Mouse (Mus musculus): ENCODE data around the gene Ebf3. TPM values are rescaled to one million over a fixed set of nuclear protein-coding genes. Genes with fewer than 3 reads are reported as not detected.

The Ebf3 gene
- total RNA-seq, 2 experiments from 2014 or later, result 0.32 to 0.72 TPM

- intact Hi-C loops (cut with DNase I), result no loop called here
- no peak for DNase-seq (ENCODE audit: low spot score in 2 of 2)
Observed at GRCm38 (mm10) chr7:137221599-137221998, 92.6 kb downstream of the Ebf3 start.

- DNase-seq (ENCODE audit: low spot score in 2 of 2), result no peak
Observed at GRCm38 (mm10) chr7:137220436-137220835, 93.8 kb downstream of the Ebf3 start.

DNA sequence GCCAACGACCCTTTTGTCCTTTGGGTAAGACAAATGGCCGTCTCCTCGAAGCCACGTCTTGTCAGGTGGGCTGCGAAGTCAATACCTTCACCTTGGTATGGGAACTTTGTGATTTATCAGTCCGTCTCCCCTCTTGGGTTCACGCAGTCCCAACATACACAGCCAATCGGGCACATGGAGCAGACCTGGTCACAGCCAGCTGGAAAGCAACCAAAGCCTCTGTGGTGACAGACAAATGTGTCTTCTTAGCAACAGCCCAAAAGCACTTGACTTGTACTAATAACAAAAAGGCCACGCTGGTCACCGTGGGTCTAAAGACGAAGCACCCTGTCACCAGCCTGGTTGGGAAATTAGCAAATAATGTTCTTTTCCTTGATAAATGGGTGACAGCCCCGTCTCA lies 95.5 kb downstream of the Ebf3 start:
- intact Hi-C loops (cut with DNase I), result no loop called here

More at GRCm38 (mm10) chr7:137220436-137220835, 93.8 kb downstream of the Ebf3 start:
- intact Hi-C loops (cut with DNase I), result no loop called here

GRCm38 (mm10) chr7:137213444-137213843 lies 100.8 kb downstream of the Ebf3 start:
- no peak for DNase-seq (ENCODE audit: low spot score in 2 of 2)
- intact Hi-C loops (cut with DNase I), result no loop called here

More for the DNA sequence above, 95.5 kb downstream of the Ebf3 start:
- no peak for DNase-seq (ENCODE audit: low spot score in 2 of 2)

GRCm38 (mm10) chr7:137211332-137211731 lies 102.9 kb downstream of the Ebf3 start:
- DNase-seq (ENCODE audit: low spot score in 2 of 2), result no peak
- intact Hi-C loops (cut with DNase I), result no loop called here

- intact Hi-C loops (cut with DNase I), result no loop called here
- DNase-seq (ENCODE audit: low spot score in 2 of 2), result no peak
Observed at GRCm38 (mm10) chr7:137209688-137210345, 104.4 kb downstream of the Ebf3 start.

DNA sequence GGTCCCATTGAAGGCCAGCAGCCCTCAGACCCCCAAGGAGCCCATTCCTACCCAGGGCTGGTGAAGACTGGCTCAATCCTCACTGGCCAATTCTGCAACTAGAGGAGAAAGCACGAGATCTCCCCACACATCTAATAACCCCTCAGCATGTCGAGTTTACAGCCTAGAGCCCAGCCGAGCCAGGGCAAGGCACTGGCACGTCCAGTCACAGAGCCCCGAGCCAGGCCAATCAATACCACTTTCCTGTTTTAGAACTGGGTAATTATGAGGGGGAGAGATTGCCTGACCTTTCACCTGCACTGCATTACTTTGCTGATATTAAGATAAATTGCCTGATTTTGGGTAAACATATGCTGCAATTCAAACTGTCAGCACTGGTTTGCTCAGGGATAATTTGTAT lies 105.7 kb downstream of the Ebf3 start:
- intact Hi-C loops (cut with DNase I), result no loop called here
- no peak for DNase-seq (ENCODE audit: low spot score in 2 of 2)

GRCm38 (mm10) chr7:137206770-137207285 lies 107.4 kb downstream of the Ebf3 start:
- intact Hi-C loops (cut with DNase I), result no loop called here
- no peak for DNase-seq (ENCODE audit: low spot score in 2 of 2)

- intact Hi-C loops (cut with DNase I), result no loop called here
Observed at GRCm38 (mm10) chr7:137199533-137199932, 114.7 kb downstream of the Ebf3 start.

GRCm38 (mm10) chr7:137198921-137199320 lies 115.3 kb downstream of the Ebf3 start:
- DNase-seq (ENCODE audit: low spot score in 2 of 2), result no peak
- intact Hi-C loops (cut with DNase I), result no loop called here

More at GRCm38 (mm10) chr7:137199533-137199932, 114.7 kb downstream of the Ebf3 start:
- no peak for DNase-seq (ENCODE audit: low spot score in 2 of 2)

DNA sequence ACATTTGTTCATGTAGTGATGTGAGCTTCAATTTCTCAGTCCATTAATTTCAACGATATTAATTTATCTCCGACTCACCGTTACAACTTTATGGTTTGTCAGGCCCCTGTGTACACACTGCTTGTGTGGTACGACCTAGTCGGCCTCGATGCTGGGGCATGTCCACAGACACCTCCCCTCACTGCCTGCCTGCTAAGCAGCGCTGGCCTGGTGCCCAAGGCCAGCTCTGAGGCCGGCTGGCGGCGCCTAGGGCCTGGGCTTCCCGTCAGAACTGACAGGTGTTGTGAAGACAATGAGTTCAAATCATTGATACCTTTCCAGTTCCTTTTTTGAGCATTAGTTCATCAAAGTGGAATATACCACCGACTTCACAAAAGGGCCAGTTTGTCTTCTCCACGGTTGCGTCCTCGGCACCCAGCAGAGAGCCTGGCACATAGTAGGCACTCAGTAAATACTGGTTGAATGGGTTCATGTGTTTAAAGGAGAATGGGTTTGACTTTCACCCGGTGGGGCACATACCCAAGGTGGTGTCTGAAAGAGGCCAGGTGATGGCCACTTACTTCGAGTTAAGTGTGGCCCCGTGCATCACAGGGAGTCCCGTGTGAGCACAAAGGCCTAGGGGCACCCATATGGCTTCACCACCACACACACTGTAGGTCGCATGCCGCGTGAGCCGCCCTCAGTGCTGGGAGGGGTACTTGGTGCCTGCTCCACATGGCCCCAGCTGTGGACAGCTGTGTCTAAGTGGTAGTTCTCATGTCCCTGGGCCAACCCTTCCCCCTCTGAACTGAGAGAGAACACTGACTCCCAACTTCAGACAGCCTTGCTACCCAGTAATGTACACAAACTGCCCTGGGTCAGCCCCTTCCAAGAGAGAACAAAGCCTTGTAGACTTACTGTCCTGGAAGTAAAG lies 116.9 kb downstream of the Ebf3 start:
- DNase-seq (ENCODE audit: low spot score in 2 of 2), result no peak
- intact Hi-C loops (cut with DNase I), result no loop called here

DNA sequence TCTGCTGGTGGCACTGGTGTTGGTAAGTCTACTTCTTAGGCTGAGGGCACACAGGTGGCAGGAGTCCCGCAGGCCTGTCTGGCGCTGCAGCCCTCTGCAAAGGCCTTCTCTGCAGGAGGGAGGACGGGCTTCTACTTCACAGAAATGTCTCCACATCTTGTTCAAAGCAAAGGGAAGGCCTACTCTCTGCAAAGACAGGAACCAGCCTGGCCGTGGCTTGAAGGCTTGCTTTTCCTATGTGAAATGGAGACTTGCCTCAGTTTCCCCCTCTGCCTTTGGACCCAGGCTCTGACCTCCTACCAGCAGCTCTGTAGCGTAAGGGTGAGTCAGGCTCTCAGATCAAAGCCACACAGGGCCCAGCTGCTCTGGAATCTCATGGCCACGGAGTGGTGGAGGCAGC lies 117.7 kb downstream of the Ebf3 start:
- DNase-seq (ENCODE audit: low spot score in 2 of 2), result no peak
- intact Hi-C loops (cut with DNase I), result no loop called here

DNA sequence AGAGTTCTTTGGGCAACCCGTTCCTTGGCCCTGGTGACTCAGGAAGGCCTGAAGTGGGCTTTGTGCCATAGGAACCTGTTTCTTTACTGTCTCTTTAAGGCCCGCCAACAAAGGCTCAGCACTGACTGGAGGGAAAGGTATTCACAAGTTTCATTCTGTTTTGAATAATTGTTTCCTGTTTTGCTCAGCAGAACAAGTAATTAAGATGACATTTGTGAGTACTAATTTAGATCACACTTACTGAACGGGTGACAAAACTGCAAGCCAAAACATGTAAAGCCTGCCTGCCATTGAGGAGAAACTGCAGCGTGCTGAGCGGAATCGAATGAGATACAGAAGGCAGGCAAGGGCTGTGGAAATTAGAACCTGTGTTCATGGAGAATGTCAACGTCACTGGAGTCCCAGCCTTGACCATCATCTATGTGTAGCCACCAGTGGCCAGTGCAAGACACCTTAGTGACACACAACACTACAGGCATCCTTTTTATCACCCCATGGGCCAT lies 121.4 kb downstream of the Ebf3 start:
- intact Hi-C loops (cut with DNase I), result no loop called here
- DNase-seq (ENCODE audit: low spot score in 2 of 2), result no peak

DNA sequence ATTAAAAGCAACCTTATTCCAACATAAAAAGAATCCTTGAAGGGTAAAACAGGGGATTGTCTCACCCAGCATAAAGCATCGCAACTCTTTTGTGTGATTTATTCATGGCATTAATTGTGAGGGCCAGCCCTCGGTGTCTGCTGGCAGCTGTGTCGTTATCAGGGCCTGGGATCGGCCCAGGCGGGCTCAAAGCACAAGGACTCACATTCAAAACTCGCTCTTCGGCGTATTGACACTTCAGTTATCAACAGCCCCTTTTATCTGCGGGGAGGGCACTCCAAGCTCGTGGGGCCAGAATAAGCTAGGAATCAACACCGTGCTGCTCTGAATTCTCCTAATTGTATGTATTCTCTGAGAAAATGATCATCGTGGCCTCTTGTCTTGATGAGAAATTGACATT lies 122.4 kb downstream of the Ebf3 start:
- intact Hi-C loops (cut with DNase I), result no loop called here
- DNase-seq (ENCODE audit: low spot score in 2 of 2), result no peak

- intact Hi-C loops (cut with DNase I), result no loop called here
- no peak for DNase-seq (ENCODE audit: low spot score in 2 of 2)
Observed at GRCm38 (mm10) chr7:137172278-137172677, 142.0 kb downstream of the Ebf3 start.

- intact Hi-C loops (cut with DNase I), result no loop called here
- DNase-seq (ENCODE audit: low spot score in 2 of 2), result no peak
Observed at GRCm38 (mm10) chr7:137159086-137159485, 155.2 kb downstream of the Ebf3 start.

GRCm38 (mm10) chr7:137154623-137155022 lies 159.6 kb downstream of the Ebf3 start:
- intact Hi-C loops (cut with DNase I), result no loop called here
- no peak for DNase-seq (ENCODE audit: low spot score in 2 of 2)

- no peak for DNase-seq (ENCODE audit: low spot score in 2 of 2)
- intact Hi-C loops (cut with DNase I), result no loop called here
Observed at GRCm38 (mm10) chr7:137151854-137152253, 162.4 kb downstream of the Ebf3 start.

DNA sequence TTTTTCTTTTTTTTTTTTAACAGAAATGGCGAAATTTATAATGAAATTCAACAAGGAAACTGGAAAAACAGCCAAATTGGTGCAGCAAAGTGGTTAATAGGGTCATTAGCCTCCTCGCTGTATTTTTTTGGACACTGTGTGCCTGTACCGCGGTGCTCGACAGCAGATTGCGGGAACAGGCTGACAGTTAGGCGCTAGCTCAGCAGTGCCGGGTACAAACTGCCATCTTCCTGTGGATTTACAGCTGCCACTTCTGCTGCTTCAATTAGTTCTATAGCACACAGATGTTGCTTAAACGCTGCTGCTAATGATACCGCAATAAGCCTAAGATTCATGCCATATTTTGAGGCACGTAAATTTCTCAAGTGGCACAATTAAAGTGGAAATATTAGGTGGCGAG lies 167.1 kb downstream of the Ebf3 start:
- intact Hi-C loops (cut with DNase I), result no loop called here
- no peak for DNase-seq (ENCODE audit: low spot score in 2 of 2)
